Mouse (Mus musculus) thymus, postnatal 4 days (tissue): ENCODE results near the gene Kank4.
"Not testable (repeated sequence)": the region's sequence is repeated elsewhere in the genome, so short reads cannot be mapped to it uniquely, and the experiment has no call there.

Source experiments
- DNase-seq: peaks from one replicate; pipeline ENCODE4 v3.0.0; 2021

Gene Kank4

DNA sequence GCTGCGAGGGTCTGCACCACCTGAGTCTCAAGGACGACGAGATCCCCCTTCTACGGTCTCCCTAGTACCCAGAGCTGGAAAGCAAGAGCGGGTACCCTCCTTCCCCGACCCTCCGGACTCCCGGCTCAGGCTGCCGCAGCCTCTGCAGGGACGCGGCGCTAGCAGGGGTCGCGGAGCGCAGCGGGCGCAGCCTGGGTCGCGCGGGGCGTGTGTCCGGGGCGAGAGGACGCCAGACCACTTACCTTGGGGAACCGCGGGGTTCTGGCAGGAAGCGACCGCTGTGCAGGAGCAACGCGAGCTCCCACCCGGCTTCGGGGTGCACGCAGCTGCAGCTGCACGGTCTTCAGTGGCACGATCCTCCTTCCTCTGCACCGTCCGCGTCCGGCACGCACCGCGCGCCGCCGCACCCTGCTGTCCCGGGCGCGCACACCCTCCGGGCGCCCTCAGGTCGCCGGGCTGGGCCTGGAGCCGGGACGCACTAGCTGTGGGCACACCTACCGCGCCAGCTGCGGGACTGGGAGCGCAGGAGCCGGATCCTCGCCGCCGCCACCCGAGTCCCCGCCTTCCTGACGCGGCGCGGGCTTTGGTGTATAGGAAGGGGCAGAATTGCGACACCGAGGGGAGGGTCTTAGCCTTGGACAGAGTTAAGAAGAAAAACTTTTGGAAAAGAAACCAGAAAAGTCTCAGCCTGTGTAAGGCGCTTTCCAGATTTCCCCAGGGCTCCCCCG is at the start of gene Kank4:
Gene Kank4, minus strand, starts transcription at position 354 of the 728 bp plus-strand sequence.
- peak; percentile 47 for DNase-seq

DNA sequence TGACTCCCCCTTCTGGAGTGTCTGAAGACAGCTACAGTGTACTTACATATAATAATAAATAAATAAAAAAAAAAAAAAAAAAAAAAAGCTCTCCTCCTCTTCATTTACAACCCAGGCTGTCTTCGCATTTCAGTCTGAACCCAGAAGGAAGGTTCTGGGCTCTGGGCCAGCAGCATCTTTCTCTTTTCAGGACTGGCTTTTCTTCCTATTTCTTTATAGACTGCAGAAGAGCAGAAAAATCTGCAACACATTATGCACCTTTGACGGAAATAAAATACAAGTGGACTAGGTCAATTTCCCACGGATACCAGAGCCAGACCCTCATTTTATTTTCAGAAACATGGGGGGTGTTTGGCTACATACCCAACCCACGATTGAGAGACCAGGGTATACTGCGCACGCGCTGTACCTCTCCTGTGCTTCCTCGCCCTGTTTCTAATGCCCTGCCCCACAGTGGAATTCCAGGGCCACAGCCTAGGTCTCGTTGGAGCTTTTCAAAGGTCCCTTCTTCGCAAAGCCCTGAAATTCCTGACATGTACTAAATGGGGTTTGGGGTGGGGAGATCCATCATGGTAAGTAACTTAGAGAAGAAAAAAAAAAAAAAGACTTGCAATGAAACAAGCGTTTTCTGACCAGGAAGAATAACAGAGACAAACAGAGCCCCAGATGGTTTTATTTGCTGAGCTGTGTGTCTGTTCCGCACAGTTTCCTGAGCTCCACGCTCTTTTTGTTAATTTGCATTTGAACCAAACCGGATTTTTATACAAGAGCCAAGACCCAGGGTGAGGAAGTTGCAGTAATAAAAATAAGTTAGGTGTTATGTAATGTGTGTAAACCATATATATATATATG is 48.3 kb upstream of the Kank4 start:
- no peak for DNase-seq

DNA sequence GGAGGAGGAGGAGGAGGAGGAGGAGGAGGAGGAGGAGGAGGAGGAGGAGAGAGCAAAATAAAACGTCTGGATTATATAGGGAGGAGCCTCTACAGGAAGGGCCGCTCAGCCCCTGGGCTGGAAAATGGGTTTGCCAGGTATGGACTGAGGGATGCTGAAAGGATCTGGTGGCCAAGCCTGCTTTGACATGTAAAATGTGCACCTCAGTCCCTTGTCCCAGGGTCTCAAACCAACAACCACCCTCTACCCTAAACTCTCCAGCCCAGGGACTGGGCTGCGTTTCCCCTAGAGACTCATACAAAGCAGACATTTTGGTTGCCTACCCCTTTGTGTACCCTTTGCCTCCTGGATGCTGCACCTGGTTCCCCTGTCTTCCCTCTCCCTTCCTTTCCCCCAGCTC is 47.2 kb upstream of the Kank4 start:
- DNase-seq: no peak

DNA sequence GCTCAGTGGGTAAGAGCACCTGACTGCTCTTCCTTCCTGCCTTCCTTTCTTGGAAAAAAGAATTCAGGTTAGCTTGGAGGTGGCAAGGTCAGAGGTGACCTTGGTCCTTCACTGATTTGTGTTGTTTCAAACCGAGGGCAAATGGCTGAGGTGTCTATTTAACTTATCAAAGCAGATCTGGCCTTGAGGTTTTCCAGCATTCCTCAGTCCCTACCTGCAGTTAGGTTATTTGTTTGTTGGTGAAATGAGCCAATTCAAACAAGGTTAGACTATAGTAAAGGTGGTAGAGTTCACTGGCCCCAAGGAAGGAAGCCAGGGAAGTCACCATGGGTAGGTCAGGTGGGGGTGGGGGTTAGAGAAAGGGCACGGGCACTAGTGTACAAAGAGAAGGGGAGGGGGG is 46.8 kb upstream of the Kank4 start:
- DNase-seq: no peak

DNA sequence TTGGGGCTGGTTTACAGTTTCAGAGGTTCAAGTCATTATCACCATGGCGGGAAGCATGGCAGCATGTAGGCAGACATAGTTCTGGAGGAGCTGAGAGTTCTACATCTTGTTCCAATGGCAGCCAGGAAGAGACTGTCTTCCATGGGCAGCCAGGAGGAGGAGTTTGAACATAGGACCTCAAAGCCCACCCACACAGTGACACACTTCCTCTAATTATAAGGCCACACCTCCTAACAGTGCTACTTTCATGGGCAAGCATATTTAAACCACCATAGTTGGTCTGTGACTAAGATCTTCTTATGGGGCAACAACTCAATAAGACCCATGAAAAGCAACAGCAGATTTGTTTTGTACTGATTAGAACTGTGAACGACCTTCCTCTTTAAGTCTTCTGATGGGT is 46.1 kb upstream of the Kank4 start:
- DNase-seq: no peak

DNA sequence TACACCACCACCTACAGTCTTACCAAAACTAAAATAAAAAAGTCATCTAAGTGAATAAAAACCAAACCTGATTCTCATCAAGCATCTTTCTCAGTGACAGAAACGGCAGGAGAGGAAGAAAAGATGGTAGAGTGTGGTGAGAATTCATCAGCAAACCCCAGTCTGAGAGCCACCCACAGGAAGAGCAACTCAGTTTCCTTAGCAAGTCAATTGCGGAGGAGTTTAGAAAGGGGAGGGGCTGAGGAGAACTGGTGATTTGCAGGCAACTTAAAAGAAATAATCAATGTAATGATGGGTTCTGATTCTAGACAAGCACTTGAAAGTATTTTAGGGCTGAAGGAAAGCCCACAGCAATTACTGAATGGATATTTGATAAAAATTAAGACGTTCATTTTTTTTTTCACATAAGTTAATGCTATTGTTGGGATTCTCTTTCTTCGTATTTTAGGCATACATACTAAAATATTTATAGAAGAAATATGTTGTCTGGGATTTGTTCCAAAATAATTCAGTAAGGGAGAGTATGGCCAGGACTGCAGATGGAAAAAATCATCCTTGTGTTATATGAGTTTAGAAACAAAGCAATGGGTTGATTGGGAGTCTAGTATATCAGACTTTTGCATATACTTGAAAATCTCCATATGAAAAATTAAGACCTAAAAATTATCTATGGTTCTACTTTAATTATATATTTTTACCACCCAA is 41.0 kb upstream of the Kank4 start:
- DNase-seq: no peak

DNA sequence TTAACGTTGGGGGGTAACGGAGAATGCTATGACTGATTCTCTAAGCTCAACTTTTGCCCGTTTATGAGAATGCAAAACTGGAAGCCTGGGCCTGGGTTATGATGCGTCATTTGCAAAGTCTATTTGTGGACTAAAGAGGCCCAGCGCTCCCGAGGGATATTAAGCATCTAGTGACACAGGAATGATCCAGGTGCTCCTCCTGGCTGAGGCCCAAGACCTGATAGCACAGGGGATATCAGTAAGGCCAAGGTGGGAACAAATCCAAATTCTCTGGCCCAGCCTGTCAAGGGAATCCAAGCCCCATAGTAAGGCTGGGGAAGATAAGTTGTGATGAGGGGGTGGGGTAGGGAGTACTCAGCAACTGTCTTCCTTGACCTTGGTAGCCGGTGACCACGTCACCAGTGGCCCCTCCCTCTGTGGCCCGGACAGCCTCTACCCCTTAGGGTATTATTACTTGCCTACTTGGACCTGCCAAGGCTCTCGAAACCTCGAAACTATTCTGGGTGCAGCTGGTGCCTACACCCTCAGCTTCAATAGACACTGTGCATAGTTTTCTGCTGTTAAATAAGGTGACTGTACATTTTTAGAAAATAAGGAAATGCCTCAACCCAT is 39.8 kb upstream of the Kank4 start:
- DNase-seq: no peak

DNA sequence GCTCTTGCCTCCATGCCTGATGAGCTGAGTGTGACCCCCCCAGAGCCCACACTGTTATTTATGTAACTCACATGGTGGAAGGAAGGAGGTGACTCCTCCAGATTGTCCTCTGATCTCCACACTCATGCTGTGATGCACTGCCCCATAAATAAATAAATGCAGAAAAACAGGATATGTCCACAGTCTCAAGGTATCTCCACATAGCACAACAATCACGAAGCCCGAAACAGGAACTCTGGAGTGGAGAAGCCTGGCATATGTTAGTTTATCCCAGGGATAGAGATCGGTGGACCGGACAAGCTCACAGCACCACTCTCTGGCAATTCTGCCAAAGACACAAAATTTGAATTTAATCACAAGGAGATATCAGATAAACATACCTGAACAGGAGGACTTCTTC is 36.6 kb upstream of the Kank4 start:
- DNase-seq: no peak

DNA sequence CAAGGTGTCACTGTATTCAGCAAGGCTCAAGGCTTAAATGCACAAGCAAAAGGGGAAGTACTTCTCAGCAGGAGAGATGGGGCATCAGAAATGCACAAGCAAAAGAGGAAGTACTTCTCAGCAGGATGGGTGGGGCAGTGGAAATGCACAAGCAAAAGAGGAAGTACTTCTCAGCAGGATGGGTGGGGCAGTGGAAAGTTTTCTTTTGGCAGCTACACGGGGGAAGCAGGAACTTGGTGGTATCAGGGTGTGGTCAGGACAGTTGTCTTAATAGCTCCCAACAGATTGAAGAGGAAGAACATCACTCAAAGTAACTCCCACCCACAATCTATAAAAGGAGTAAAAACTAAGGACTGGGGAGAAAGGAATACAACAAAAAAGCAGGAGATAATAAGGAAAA is 33.1 kb upstream of the Kank4 start:
- DNase-seq: not testable (repeated sequence)

DNA sequence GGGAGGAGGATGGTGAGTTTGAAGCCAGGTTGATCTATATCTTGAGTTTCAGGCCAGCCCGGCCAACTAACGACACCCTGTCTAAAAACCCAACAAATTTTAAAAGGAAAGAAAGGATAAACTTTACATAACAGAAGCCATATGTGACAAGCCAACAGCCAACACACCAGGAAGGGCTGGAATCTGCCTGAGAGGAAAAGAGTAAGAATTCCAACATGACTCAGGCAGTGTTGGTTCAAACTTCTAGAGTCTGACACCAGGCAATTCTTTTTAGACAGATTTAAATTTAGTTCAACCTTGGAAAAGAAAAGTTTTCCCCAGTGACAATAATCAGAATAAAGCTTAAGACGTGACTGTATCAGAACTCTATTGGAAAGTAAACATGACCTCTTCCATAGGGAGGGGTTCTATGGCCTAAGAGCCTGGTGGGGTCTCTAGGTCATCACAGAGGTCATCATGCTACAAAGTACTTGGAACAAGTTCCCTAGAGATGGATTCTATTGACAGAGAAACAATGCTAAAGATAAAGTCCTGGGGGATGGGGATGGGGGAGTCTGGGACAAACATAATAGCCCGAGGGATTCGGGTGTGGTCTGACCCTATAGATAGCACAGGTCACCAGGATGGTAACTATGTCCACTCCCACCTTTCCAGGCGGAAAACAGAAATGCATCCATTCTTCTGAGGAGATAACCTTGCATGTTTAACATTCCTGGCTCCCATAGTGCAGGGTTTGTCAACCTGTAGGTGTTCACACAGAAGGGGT is 30.0 kb upstream of the Kank4 start:
- DNase-seq: no peak

DNA sequence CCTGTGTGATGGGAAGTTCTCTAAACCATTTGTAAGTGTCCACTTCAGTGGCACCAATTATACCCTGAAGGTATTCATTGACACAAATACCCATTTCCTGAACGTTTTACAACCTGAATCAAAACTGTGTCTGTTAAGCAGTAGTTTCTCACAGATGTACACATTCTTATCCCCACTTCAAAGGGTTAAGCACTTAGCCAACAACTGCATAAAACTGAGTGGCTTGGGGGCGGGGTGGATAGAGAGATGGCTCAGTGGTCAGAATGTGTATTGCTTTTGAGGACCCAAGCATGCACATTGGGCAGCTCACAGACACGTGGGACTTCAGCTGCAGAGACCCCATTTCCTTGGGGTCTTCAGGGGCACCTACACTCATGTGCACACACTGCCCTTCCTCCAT is 29.1 kb upstream of the Kank4 start:
- no peak for DNase-seq

DNA sequence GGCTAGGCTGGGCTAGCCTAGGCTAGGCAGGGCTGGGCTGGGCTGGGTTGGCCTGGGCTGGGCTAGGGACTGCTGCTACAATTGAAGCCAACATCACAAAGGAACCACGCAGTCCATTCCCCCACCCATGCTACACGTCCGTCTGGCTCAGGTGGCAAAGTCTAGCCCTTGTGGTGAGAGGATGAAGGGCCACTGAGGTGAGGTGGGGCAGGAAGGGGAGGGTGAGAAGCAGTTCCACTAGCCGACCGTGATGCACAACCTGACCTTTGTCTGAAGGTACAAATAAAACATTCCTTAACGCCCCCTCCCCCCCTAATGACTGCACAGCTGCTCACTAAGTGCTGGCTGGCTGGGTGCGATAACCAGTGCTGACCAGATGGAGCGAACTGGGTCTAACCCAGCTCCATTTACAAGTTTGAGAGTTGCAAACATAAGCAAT is 28.4 kb upstream of the Kank4 start:
- DNase-seq: no peak

DNA sequence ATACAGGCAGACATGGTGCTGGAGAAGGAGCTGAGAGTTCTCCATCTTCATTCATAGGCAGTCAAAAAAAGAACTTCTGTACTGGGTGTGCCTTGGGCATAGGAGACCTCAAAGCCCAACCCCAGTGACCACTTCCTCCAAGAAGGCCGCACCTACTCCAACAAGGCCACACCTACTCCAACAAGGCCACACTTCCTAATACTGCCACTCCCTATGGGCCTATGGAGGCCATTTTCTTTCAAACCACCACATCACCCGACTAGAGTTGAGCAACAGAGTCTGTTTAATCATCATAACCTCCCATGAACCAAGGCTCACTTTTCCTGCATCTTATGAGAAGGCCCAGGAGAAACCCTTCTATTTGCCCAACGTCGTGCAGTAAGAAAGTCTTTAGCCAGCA is 27.9 kb upstream of the Kank4 start:
- DNase-seq: no peak

DNA sequence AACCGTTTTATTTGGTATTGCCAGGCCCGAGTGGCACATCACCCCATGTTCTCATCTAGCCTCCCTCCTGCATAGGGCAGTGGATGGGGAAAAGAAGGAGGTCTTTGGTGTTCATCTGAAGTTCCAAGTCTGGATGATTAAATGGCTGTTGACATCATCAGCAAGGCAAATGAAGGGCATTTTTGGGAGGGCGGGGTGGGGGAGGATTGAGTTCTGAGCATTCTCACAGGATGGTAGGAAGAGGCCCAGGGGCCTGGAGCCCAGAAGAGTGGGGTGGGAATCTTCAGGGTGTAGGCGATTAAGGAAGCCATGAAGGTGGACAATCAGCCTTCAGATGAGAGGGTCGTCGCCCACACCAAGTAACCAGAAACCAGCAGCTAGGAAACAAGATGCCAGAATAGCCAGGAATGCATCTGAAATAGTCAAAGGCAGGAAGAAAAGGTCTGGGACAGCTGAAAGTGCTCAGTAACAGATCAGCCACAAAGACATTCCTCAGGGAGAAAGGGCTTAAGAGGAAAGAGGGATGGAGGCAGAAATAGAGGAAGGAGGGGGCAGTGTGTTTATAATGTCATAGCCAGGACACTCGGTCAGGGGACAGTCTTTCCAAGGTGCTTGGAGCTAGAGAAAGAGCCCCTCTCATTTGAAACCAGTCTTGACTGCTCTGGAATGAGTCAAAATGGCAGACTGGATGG is 26.7 kb upstream of the Kank4 start:
- no peak for DNase-seq

DNA sequence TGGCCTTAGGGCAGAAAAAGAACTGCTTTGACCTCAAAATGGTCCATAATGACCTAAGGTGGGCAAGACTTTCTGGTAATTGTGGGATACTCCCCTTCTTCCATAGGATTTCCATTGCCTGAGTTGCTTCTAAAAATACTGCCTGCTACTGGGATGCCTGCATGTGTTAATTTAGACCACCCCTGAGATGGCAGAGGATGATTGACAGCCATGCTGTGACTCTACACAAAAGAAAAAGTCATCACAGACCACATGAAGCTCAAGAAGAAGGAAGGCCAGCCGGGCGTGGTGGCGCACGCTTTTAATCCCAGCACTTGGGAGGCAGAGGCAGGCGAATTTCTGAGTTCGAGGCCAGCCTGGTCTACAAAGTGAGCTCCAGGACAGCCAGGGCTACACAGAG is 23.9 kb upstream of the Kank4 start:
- DNase-seq: not testable (repeated sequence)

DNA sequence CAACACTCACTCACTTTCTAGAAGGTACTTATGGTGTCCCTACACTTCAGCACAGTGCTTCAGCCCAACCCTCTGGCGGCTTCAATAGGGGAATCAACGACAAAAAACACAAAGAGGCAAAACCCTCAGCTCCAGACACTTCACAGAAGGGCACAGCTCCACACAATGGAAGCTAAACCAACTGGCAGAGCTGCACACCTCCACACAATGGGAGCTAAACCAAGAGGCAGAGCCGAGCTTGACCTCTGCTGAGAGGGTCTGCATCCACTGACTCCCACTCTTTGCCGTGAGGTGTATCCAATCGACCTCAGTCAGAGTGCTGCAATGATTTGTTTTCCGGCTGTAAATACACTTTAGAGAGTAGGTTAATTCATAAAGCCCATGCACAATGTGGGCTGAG is 23.2 kb upstream of the Kank4 start:
- no peak for DNase-seq

DNA sequence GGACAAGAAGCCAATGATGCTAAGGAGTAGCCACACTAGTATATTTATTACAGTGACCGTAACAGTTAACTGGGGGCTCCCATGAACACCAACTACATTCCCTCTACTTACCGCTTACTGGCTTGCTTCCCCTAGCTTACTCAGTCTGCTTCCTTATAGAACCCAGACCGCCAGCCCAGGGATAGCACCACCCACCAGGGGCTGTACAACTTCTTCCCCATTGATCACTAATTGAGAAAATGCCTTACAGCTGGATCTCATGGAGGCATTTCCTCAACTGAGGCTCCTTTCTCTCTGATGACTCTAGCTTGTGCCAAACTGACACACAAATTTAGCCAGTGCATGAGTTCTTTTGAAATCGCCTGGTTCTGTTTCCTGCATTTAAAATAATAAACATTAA is 21.6 kb upstream of the Kank4 start:
- DNase-seq: no peak

DNA sequence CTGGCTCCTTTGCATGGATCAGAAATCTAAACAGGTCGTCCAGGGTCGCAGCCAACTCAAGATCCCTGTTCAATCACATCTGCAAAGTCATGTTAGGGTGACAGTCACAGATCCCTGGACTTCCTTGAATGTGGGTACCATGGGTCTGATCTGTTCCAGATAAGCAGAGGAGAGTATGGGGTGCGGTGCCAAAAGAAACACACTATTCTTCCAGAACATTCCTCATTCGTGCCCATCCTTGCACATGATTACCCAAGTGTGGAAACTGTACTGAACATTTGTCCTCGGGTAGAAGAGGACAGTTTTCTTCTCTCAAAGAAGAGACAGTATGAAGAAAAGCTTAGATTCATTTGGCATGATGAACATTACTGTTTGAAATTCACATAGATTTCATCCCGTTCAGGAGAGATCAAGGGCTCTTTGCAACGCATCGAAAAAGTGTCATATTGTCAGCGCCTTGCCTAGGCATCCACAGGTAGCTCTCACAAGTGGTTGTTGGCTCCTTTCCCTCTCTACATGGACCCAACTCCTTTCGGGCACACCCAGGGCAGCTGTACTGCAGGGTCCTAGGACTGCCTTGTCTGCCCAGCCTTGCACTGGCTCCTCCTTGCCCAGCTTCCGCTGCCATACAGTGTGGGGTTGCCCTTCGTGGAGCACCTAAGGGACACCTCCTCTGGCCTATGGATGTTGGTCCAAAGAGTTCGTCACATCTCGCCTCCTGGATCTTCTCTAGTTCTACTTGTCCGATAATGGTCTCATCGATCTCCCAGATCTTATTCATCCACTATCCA is 20.6 kb upstream of the Kank4 start:
- DNase-seq: no peak

DNA sequence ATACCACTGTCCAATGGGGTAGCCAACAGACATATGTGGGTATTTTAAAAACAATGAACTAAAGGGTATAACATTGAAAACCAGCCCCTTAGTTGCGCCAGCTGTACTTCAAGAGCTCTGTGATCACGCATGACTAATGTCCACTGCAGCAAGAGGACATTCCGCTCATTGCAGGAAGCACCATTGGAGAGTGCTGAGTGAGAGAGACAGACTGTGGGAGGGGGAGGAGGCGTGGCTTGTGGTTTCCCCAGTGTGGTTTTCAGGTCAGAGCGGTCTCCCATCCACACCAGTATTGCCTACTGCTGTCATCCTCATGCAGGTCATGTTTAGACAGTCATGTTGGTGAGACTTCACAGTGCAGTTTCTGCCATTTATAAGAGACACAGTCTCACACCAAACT is 19.2 kb upstream of the Kank4 start:
- DNase-seq: peak; percentile 28

DNA sequence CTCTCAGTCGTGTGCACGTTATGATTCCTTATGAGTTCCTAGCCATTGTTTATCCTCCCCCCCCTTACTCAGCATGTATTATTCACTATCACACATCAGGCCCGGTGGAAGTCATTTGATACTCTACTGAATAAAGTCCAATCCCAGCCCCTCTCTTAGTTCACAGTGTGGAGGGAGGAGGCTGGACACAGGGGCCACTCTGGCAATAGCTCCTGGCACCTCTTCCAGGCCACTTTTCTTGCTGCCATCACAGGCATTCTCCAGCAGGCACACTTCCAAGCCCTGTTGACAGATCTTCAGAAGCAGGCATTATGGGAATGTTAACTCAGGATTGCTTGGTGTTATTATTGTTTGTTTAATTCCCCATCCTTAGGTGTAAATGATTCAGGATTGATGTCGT is 17.4 kb upstream of the Kank4 start:
- no peak for DNase-seq

DNA sequence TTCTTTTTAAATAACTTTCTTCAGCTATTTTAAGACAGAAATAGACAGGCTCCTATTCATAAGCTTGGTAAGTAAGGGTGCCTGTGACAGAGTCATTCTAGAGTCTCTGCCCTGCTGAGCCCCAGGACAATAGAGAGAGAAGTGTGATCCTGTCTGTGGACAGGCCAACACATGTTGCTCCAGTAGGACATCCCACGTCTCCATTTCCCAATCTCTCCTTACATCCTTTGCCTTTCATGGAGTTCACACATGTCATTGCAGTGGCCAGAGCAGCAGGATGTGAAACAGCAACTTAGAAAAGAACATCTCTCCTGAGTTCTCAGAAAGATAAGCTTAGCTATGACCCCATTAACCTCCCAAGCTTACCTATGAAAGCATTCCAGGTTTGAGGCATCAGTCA is 14.4 kb upstream of the Kank4 start:
- DNase-seq: no peak
